Mouse (Mus musculus): Measurements from ENCODE around the gene Smim5. TPM values are rescaled to one million over a fixed set of nuclear protein-coding genes. Genes with fewer than 3 reads are reported as not detected.
"Not testable (repeated sequence)": the region's sequence is repeated elsewhere in the genome, so short reads cannot be mapped to it uniquely, and the experiment has no call there.

Gene Smim5
- 3.5 and 5.5 TPM in 2 replicates for polyA plus RNA-seq (2015; fragmentation: Nextera tagmentation; extraction: Ambion mirVana)

DNA sequence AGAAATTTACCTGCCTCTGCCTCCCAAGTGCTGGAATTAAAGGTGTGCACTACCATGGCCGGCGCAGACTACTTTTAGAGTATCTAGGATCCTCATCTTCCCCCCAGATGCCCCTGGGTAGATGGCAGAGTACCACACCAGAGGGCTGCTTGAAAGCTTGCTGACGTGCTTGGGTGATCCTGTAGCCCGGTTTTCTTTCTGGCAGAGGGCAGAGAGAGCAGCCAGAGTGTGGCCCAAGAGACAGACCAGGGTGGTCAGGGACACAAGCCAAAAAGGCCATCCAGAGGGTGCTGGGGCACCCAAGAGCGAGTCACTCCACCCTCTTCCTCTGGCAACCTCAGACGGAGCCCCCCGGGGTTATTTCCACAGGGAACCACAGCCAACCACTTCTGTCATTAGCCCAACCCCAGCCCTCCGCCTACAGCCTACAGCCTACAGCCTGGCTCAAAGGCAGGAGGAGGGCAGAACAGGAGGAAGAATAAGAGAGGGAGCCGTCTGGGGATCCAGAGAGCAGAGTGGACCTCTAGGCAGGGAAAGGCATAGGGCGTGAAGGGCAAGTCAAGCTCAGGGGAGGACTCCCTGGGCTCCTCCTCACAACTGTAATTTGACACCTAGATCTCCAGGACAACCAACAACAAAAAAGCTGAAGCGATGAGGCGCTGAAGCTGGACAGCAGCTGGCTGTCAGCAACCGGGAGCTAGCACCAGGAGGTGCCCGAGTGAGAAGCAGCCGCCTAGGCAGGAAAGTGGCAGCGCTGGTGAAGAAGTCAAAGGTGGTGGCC, at the start of gene Smim5:
Gene Smim5 (plus strand): TSS at position 481 of the 781 bp plus-strand sequence.
- Histone ChIP-seq H3K27ac (peak within 1 kb of the TSS; percentile 40; the same call in 1 of the 2 replicates), H3K36me3 (no peaks in the 10 kb centered on the region), H3K9ac (no peak within 1 kb of the TSS), H3K9me3 (no peaks in the 10 kb centered on the region), H3K4me1 (peaks cover 39% of the 10 kb centered on the region), H3K4me3 (replicated peaks) (no peak within 1 kb of the TSS), H3K27me3 (replicated peaks) (no peaks in the 10 kb centered on the region), H3K4me2 (no peak within 1 kb of the TSS)
- WGBS, result 29% methylated on average over 16 of the region's 16 CpGs
- peak; percentile 52 for ATAC-seq (ENCODE audit: insufficient read depth, low FRiP score, low read depth)

- WGBS, result 75% methylated on average over 6 of the region's 6 CpGs
- Histone ChIP-seq H3K9ac (no peak overlapping the region), H3K9me3 (no peaks in the 10 kb centered on the region), H3K36me3 (peaks cover 24% of the 10 kb centered on the region), H3K4me2 (no peak overlapping the region), H3K4me3 (replicated peaks) (no peak overlapping the region), H3K27me3 (replicated peaks) (peaks cover 19% of the 10 kb centered on the region), H3K27ac (no peak overlapping the region), H3K4me1 (peaks cover 13% of the 10 kb centered on the region)
- ATAC-seq (ENCODE audit: insufficient read depth, low FRiP score, low read depth), result no peak
These were observed 45.1 kb upstream of the Smim5 start for GRCm38 (mm10) chr11:115854674-115855073.

GRCm38 (mm10) chr11:115857146-115857545, 42.6 kb upstream of the Smim5 start:
- not testable (repeated sequence) for H3K9me3 ChIP-seq; H3K4me3 ChIP-seq (replicated peaks); H3K27ac ChIP-seq; H3K4me2 ChIP-seq; ATAC-seq (ENCODE audit: insufficient read depth, low FRiP score, low read depth); H3K9ac ChIP-seq
- peaks cover 38% of the 10 kb centered on the region for H3K27me3 ChIP-seq (replicated peaks)
- H3K36me3 ChIP-seq, result peaks cover 10% of the 10 kb centered on the region; the same call in 1 of the 2 replicates
- WGBS, result 89% methylated on average over 4 of the region's 4 CpGs
- H3K4me1 ChIP-seq, result peaks cover 13% of the 10 kb centered on the region

GRCm38 (mm10) chr11:115857936-115858335, 41.8 kb upstream of the Smim5 start:
- Histone ChIP-seq H3K9me3 (no peaks in the 10 kb centered on the region), H3K4me3 (replicated peaks) (no peak overlapping the region), H3K27ac (no peak overlapping the region), H3K4me2 (no peak overlapping the region), H3K36me3 (peaks cover 10% of the 10 kb centered on the region; the same call in 1 of the 2 replicates), H3K27me3 (replicated peaks) (peaks cover 38% of the 10 kb centered on the region), H3K4me1 (peaks cover 13% of the 10 kb centered on the region), H3K9ac (no peak overlapping the region)
- ATAC-seq (ENCODE audit: insufficient read depth, low FRiP score, low read depth), result no peak
- 49% methylated on average over 13 of the region's 13 CpGs for WGBS

GRCm38 (mm10) chr11:115858354-115858753, 41.4 kb upstream of the Smim5 start, which contains the start of gene Myo15b:
Gene Myo15b (plus strand): TSS chr11:115858406.
- no peaks in the 10 kb centered on the region for H3K9me3 ChIP-seq
- H3K4me1 ChIP-seq, result peaks cover 13% of the 10 kb centered on the region
- WGBS, result 16% methylated on average over 27 of the region's 27 CpGs
- no peak within 1 kb of the TSS for H3K27ac ChIP-seq
- peak within 1 kb of the TSS; percentile 75 for H3K4me2 ChIP-seq
- peaks cover 38% of the 10 kb centered on the region for H3K27me3 ChIP-seq (replicated peaks)
- peaks cover 7% of the 10 kb centered on the region; the same call in 1 of the 2 replicates for H3K36me3 ChIP-seq
- H3K9ac ChIP-seq, result peak within 1 kb of the TSS; percentile 1; the same call in 1 of the 2 replicates
- H3K4me3 ChIP-seq (replicated peaks), result peak within 1 kb of the TSS; percentile 45
- no peak for ATAC-seq (ENCODE audit: insufficient read depth, low FRiP score, low read depth)

- peak overlapping the region; percentile 1; the same call in 1 of the 2 replicates for H3K9ac ChIP-seq
- H3K27me3 ChIP-seq (replicated peaks), result peaks cover 38% of the 10 kb centered on the region
- 1% methylated on average over 75 of the region's 75 CpGs for WGBS
- H3K4me1 ChIP-seq, result peaks cover 13% of the 10 kb centered on the region
- H3K4me3 ChIP-seq (replicated peaks), result peak overlapping the region; percentile 45
- H3K9me3 ChIP-seq, result no peaks in the 10 kb centered on the region
- H3K36me3 ChIP-seq, result 0 out of 2 replicates have a peak, but pooled peaks cover under 1% of the 10 kb centered on the region
- peak overlapping the region; percentile 75 for H3K4me2 ChIP-seq
- peak; percentile 80 for ATAC-seq (ENCODE audit: insufficient read depth, low FRiP score, low read depth)
- H3K27ac ChIP-seq, result no peak overlapping the region
These were observed 40.4 kb upstream of the Smim5 start for GRCm38 (mm10) chr11:115859143-115859945.

- Histone ChIP-seq H3K9ac (no peak overlapping the region), H3K4me2 (no peak overlapping the region), H3K27me3 (replicated peaks) (peaks cover 26% of the 10 kb centered on the region), H3K4me3 (replicated peaks) (no peak overlapping the region), H3K27ac (no peak overlapping the region), H3K9me3 (no peaks in the 10 kb centered on the region), H3K36me3 (no peaks in the 10 kb centered on the region), H3K4me1 (peaks cover 7% of the 10 kb centered on the region)
- ATAC-seq (ENCODE audit: insufficient read depth, low FRiP score, low read depth), result no peak
- WGBS, result 84% methylated on average over 8 of the region's 8 CpGs
These were observed 35.9 kb upstream of the Smim5 start for GRCm38 (mm10) chr11:115863895-115864294.

- Histone ChIP-seq H3K9me3 (no peaks in the 10 kb centered on the region), H3K4me1 (peaks cover 3% of the 10 kb centered on the region; the same call in 1 of the 2 replicates), H3K27ac (peak overlapping the region; percentile 40; the same call in 1 of the 2 replicates), H3K4me2 (no peak overlapping the region), H3K9ac (no peak overlapping the region), H3K36me3 (no peaks in the 10 kb centered on the region), H3K4me3 (replicated peaks) (no peak overlapping the region), H3K27me3 (replicated peaks) (no peaks in the 10 kb centered on the region)
- 63% methylated on average over 8 of the region's 8 CpGs for WGBS
- ATAC-seq (ENCODE audit: insufficient read depth, low FRiP score, low read depth), result peak; percentile 33; the same call in 1 of the 2 replicates
These were observed 30.4 kb upstream of the Smim5 start for GRCm38 (mm10) chr11:115869393-115869792.

GRCm38 (mm10) chr11:115872437-115872836, 27.3 kb upstream of the Smim5 start:
- H3K4me3 ChIP-seq (replicated peaks), result no peak overlapping the region
- no peak overlapping the region for H3K9ac ChIP-seq
- no peaks in the 10 kb centered on the region for H3K36me3 ChIP-seq
- 46% methylated on average over 4 of the region's 4 CpGs for WGBS
- ATAC-seq (ENCODE audit: insufficient read depth, low FRiP score, low read depth), result no peak
- H3K9me3 ChIP-seq, result no peaks in the 10 kb centered on the region
- H3K27me3 ChIP-seq (replicated peaks), result no peaks in the 10 kb centered on the region
- peaks cover 7% of the 10 kb centered on the region; the same call in 1 of the 2 replicates for H3K4me1 ChIP-seq
- no peak overlapping the region for H3K27ac ChIP-seq
- H3K4me2 ChIP-seq, result no peak overlapping the region

DNA sequence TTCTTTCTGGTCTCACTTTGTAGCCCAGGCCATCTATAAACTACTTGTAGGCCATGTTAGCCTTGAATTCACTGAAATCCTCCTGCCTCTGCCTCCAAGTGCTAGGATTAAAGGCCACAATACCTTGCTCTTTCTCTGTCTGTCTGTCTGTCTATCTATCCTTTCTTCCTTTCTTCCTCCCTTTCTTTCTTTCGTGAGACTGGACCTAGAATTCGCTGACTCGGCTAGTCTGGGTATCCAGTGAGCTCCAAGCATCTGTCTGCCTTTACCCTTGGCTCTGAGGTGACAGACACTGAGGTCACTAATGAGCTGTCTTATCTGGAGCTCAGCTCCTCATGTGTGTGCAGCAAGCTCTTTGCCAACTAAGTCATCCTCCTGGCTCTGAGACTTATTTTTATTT, 23.8 kb upstream of the Smim5 start:
- H3K9me3 ChIP-seq, result no peaks in the 10 kb centered on the region
- H3K4me2 ChIP-seq, result no peak overlapping the region
- H3K4me1 ChIP-seq, result peaks cover 7% of the 10 kb centered on the region; the same call in 1 of the 2 replicates
- no peak overlapping the region for H3K9ac ChIP-seq
- no peak overlapping the region for H3K27ac ChIP-seq
- H3K36me3 ChIP-seq, result no peaks in the 10 kb centered on the region
- no peaks in the 10 kb centered on the region for H3K27me3 ChIP-seq (replicated peaks)
- no peak for ATAC-seq (ENCODE audit: insufficient read depth, low FRiP score, low read depth)
- WGBS, result 88% methylated on average over 3 of the region's 3 CpGs
- no peak overlapping the region for H3K4me3 ChIP-seq (replicated peaks)

GRCm38 (mm10) chr11:115876438-115876837, 23.3 kb upstream of the Smim5 start:
- H3K4me3 ChIP-seq (replicated peaks), result no peak overlapping the region
- ATAC-seq (ENCODE audit: insufficient read depth, low FRiP score, low read depth), result no peak
- H3K27me3 ChIP-seq (replicated peaks), result no peaks in the 10 kb centered on the region
- H3K9ac ChIP-seq, result no peak overlapping the region
- H3K27ac ChIP-seq, result 0 out of 2 replicates have a peak overlapping the region, but pooled peaks have one; percentile 2
- no peak overlapping the region for H3K4me2 ChIP-seq
- H3K9me3 ChIP-seq, result no peaks in the 10 kb centered on the region
- 82% methylated on average over 5 of the region's 5 CpGs for WGBS
- no peaks in the 10 kb centered on the region for H3K36me3 ChIP-seq
- peaks cover 7% of the 10 kb centered on the region; the same call in 1 of the 2 replicates for H3K4me1 ChIP-seq
